Mouse (Mus musculus) forebrain, embryonic 15.5 days (tissue): ENCODE data around the gene Sec24c. TPM values are rescaled to one million over a fixed set of nuclear protein-coding genes. Genes with fewer than 3 reads are reported as not detected.

Source experiments
- ATAC-seq: fragments of 200-750 bp; cut with Nextera tagmentation; replicated peaks from 2 replicates; pipeline ENCODE4 v1.8.0; 2017; ENCODE audit warnings: mild to moderate bottlenecking, moderate TSS enrichment, moderate library complexity
- H3K27ac ChIP-seq: fragments of 300-500 bp; sonication (generic); replicated peaks from 2 replicates; pipeline ENCODE4 v1.5.1; 2015; ENCODE audit warnings: mild to moderate bottlenecking, inconsistent platforms
- H3K27me3 ChIP-seq: fragments of 300-500 bp; sonication (generic); 2 replicates; pipeline ENCODE4 v1.6.1; 2015; ENCODE audit warnings: inconsistent platforms
- H3K36me3 ChIP-seq: fragments of 300-500 bp; sonication (generic); 2 replicates; pipeline ENCODE4 v1.6.1; 2015; ENCODE audit warnings: mild to moderate bottlenecking, inconsistent platforms
- H3K4me1 ChIP-seq: fragments of 300-500 bp; sonication (generic); 2 replicates; pipeline ENCODE4 v1.6.1; 2015; ENCODE audit warnings: inconsistent platforms
- H3K4me2 ChIP-seq: fragments of 300-500 bp; sonication (generic); replicated peaks from 2 replicates; pipeline ENCODE4 v1.6.1; 2015; ENCODE audit warnings: mild to moderate bottlenecking, inconsistent platforms
- H3K4me3 ChIP-seq: fragments of 300-500 bp; sonication (generic); 2 replicates; pipeline ENCODE4 v1.5.1; 2015; ENCODE audit warnings: mild to moderate bottlenecking, inconsistent platforms
- H3K9ac ChIP-seq: fragments of 300-500 bp; sonication (generic); replicated peaks from 2 replicates; pipeline ENCODE4 v1.6.1; 2015; ENCODE audit warnings: mild to moderate bottlenecking, inconsistent platforms
- H3K9me3 ChIP-seq: fragments of 300-500 bp; sonication (generic); 2 replicates; pipeline ENCODE4 v1.6.1; 2016; ENCODE audit warnings: inconsistent platforms
- WGBS: fragments of 180-500 bp; shearing (Covaris S2); methylation state at CpG from one replicate; pipeline ENCODE4 v1.1.7; 2015; ENCODE audit warnings: mixed read lengths; 5-methylcytosine and 5-hydroxymethylcytosine counted together
- polyA plus RNA-seq: library from polyadenylated mRNA; unstranded; fragments of >200 nt; fragmentation: Nextera tagmentation; extraction: Ambion mirVana; gene quantifications from 2 replicates; pipeline ENCODE4 v1.2.1, GENCODE M21; 2015

Sec24c gene
- polyA plus RNA-seq, 1 experiment from 2014 or later: 83.9 TPM

- Histone ChIP-seq H3K4me2 (no peak overlapping the region), H3K9me3 (no peaks in the 10 kb centered on the region), H3K27ac (no peak overlapping the region), H3K36me3 (peaks cover 59% of the 10 kb centered on the region), H3K27me3 (no peaks in the 10 kb centered on the region), H3K4me1 (peaks cover 39% of the 10 kb centered on the region), H3K9ac (no peak overlapping the region), H3K4me3 (no peak overlapping the region)
- ATAC-seq: no peak
- WGBS: 92% methylated on average over 10 of the region's 10 CpGs
Observed at GRCm38 (mm10) chr14:20693589-20694101, 19.5 kb downstream of the Sec24c start.

- ATAC-seq: peak; percentile 11
- Histone ChIP-seq H3K4me3 (peak overlapping the region; percentile 86), H3K4me1 (peaks cover 46% of the 10 kb centered on the region), H3K4me2 (peak overlapping the region; percentile 76), H3K36me3 (peaks cover 52% of the 10 kb centered on the region), H3K9me3 (no peaks in the 10 kb centered on the region), H3K27ac (peak overlapping the region; percentile 98), H3K27me3 (no peaks in the 10 kb centered on the region), H3K9ac (peak overlapping the region; percentile 92)
- WGBS: 49% methylated on average over 13 of the region's 13 CpGs
Observed at GRCm38 (mm10) chr14:20694185-20694883, 20.2 kb downstream of the Sec24c start.

- ATAC-seq: peak; percentile 92
- Histone ChIP-seq H3K9ac (peak within 1 kb of the TSS; percentile 92), H3K27ac (peak within 1 kb of the TSS; percentile 98), H3K36me3 (peaks cover 47% of the 10 kb centered on the region), H3K4me2 (peak within 1 kb of the TSS; percentile 76), H3K9me3 (no peaks in the 10 kb centered on the region), H3K4me1 (peaks cover 53% of the 10 kb centered on the region), H3K4me3 (peak within 1 kb of the TSS; percentile 86), H3K27me3 (no peaks in the 10 kb centered on the region)
- WGBS: under 1% methylated on average over 111 of the region's 111 CpGs
Observed at GRCm38 (mm10) chr14:20694884-20695760, 21.0 kb downstream of the Sec24c start, which contains the start of gene Fut11. Gene Fut11, plus strand, starts transcription at chr14:20694968.

GRCm38 (mm10) chr14:20695761-20696520, 21.8 kb downstream of the Sec24c start:
- peaks cover 41% of the 10 kb centered on the region for H3K36me3 ChIP-seq
- ATAC-seq: no peak
- H3K4me3 ChIP-seq: peak overlapping the region; percentile 86
- H3K27ac ChIP-seq: peak overlapping the region; percentile 98
- peak overlapping the region; percentile 92 for H3K9ac ChIP-seq
- peak overlapping the region; percentile 76 for H3K4me2 ChIP-seq
- 14% methylated on average over 27 of the region's 27 CpGs for WGBS
- no peaks in the 10 kb centered on the region for H3K9me3 ChIP-seq
- peaks cover 60% of the 10 kb centered on the region for H3K4me1 ChIP-seq
- no peaks in the 10 kb centered on the region for H3K27me3 ChIP-seq

GRCm38 (mm10) chr14:20696986-20697385, 22.9 kb downstream of the Sec24c start:
- peak overlapping the region; percentile 9; the same call in 1 of the 2 replicates for H3K27ac ChIP-seq
- WGBS: 6% methylated on average over 1 of the region's 1 CpGs
- ATAC-seq: no peak

GRCm38 (mm10) chr14:20698515-20698914, 24.4 kb downstream of the Sec24c start:
- WGBS: 84% methylated on average over 2 of the region's 2 CpGs

More at GRCm38 (mm10) chr14:20696986-20697385, 22.9 kb downstream of the Sec24c start:
- peaks cover 70% of the 10 kb centered on the region for H3K4me1 ChIP-seq
- peak overlapping the region; percentile 92; the same call in 1 of the 2 replicates for H3K9ac ChIP-seq
- H3K9me3 ChIP-seq: no peaks in the 10 kb centered on the region
- H3K4me3 ChIP-seq: peak overlapping the region; percentile 86
- peaks cover 30% of the 10 kb centered on the region for H3K36me3 ChIP-seq
- H3K4me2 ChIP-seq: peak overlapping the region; percentile 76
- H3K27me3 ChIP-seq: no peaks in the 10 kb centered on the region

GRCm38 (mm10) chr14:20700362-20700761, 26.3 kb downstream of the Sec24c start:
- no peak overlapping the region for H3K4me2 ChIP-seq
- no peaks in the 10 kb centered on the region for H3K27me3 ChIP-seq
- peaks cover 19% of the 10 kb centered on the region for H3K36me3 ChIP-seq
- no peak overlapping the region for H3K9ac ChIP-seq
- H3K27ac ChIP-seq: no peak overlapping the region
- WGBS: 82% methylated on average over 3 of the region's 3 CpGs
- no peaks in the 10 kb centered on the region for H3K9me3 ChIP-seq
- no peak for ATAC-seq
- H3K4me1 ChIP-seq: peaks cover 79% of the 10 kb centered on the region
- H3K4me3 ChIP-seq: no peak overlapping the region

More at GRCm38 (mm10) chr14:20698515-20698914, 24.4 kb downstream of the Sec24c start:
- H3K27ac ChIP-seq: no peak overlapping the region
- peaks cover 16% of the 10 kb centered on the region for H3K36me3 ChIP-seq
- no peak overlapping the region for H3K4me3 ChIP-seq
- peaks cover 77% of the 10 kb centered on the region for H3K4me1 ChIP-seq
- no peaks in the 10 kb centered on the region for H3K9me3 ChIP-seq
- H3K27me3 ChIP-seq: no peaks in the 10 kb centered on the region
- ATAC-seq: no peak
- 0 out of 2 replicates have a peak overlapping the region, but pooled peaks have one; percentile 10 for H3K9ac ChIP-seq
- H3K4me2 ChIP-seq: no peak overlapping the region

GRCm38 (mm10) chr14:20701554-20701953, 27.4 kb downstream of the Sec24c start:
- Histone ChIP-seq H3K4me3 (peak overlapping the region; percentile 91; the same call in 1 of the 2 replicates), H3K4me1 (peaks cover 70% of the 10 kb centered on the region)

GRCm38 (mm10) chr14:20702096-20702740, 28.1 kb downstream of the Sec24c start:
- peak; percentile 35 for ATAC-seq
- Histone ChIP-seq H3K4me2 (peak overlapping the region; percentile 58), H3K4me1 (peaks cover 68% of the 10 kb centered on the region), H3K9me3 (no peaks in the 10 kb centered on the region), H3K36me3 (peaks cover 19% of the 10 kb centered on the region), H3K27ac (peak overlapping the region; percentile 94), H3K27me3 (no peaks in the 10 kb centered on the region), H3K9ac (peak overlapping the region; percentile 88), H3K4me3 (peak overlapping the region; percentile 91)
- WGBS: 17% methylated on average over 15 of the region's 15 CpGs

More at GRCm38 (mm10) chr14:20701554-20701953, 27.4 kb downstream of the Sec24c start:
- H3K9ac ChIP-seq: peak overlapping the region; percentile 88
- ATAC-seq: no peak
- 76% methylated on average over 8 of the region's 8 CpGs for WGBS
- peaks cover 19% of the 10 kb centered on the region for H3K36me3 ChIP-seq
- H3K9me3 ChIP-seq: no peaks in the 10 kb centered on the region
- no peak overlapping the region for H3K27ac ChIP-seq
- H3K4me2 ChIP-seq: peak overlapping the region; percentile 58
- no peaks in the 10 kb centered on the region for H3K27me3 ChIP-seq

- Histone ChIP-seq H3K36me3 (peaks cover 19% of the 10 kb centered on the region), H3K4me3 (peak within 1 kb of the TSS; percentile 91), H3K9me3 (no peaks in the 10 kb centered on the region), H3K27me3 (no peaks in the 10 kb centered on the region), H3K4me1 (peaks cover 62% of the 10 kb centered on the region), H3K27ac (peak within 1 kb of the TSS; percentile 94), H3K9ac (peak within 1 kb of the TSS; percentile 88), H3K4me2 (peak within 1 kb of the TSS; percentile 58)
- under 1% methylated on average over 61 of the region's 61 CpGs for WGBS
- peak; percentile 64 for ATAC-seq
Observed at GRCm38 (mm10) chr14:20702741-20703381, 28.8 kb downstream of the Sec24c start, which contains the start of gene Chchd1. Gene Chchd1, plus strand, starts transcription at chr14:20703006.
